Mouse (Mus musculus) CD4-positive helper T cell, adult 2 months (primary cell): ENCODE data around the gene Shkbp1.
A peak's percentile ranks its signal among the peaks of the same experiment; 100 is the strongest.

Experiments used
- DNase-seq: peaks from one replicate; pipeline ENCODE4 v3.0.0-alpha.2; 2012; ENCODE audit warnings: low read depth, missing footprints, low spot score

The Shkbp1 gene

GRCm38 (mm10) chr7:27310996-27311535 lies 44.8 kb downstream of the Shkbp1 start:
- no peak for DNase-seq

GRCm38 (mm10) chr7:27310306-27310705 lies 45.5 kb downstream of the Shkbp1 start:
- no peak for DNase-seq

- no peak for DNase-seq
Measured at GRCm38 (mm10) chr7:27309832-27310231, 46.0 kb downstream of the Shkbp1 start.

GRCm38 (mm10) chr7:27308821-27309549 lies 46.8 kb downstream of the Shkbp1 start:
- DNase-seq = no peak

- DNase-seq = no peak
Measured at GRCm38 (mm10) chr7:27307551-27307950, 48.3 kb downstream of the Shkbp1 start.

- DNase-seq = no peak
Measured at GRCm38 (mm10) chr7:27306161-27307160, 49.4 kb downstream of the Shkbp1 start.

- no peak for DNase-seq
Measured at GRCm38 (mm10) chr7:27305091-27305730, 50.6 kb downstream of the Shkbp1 start.

- peak; percentile 58 for DNase-seq
Measured at GRCm38 (mm10) chr7:27302172-27302571, 53.6 kb downstream of the Shkbp1 start.

- no peak for DNase-seq
Measured at GRCm38 (mm10) chr7:27300801-27301200, 55.0 kb downstream of the Shkbp1 start.

- DNase-seq = no peak
Measured at GRCm38 (mm10) chr7:27300351-27300750, 55.5 kb downstream of the Shkbp1 start.

GRCm38 (mm10) chr7:27298816-27299215 lies 57.0 kb downstream of the Shkbp1 start:
- DNase-seq = no peak

GRCm38 (mm10) chr7:27298033-27298610 lies 57.7 kb downstream of the Shkbp1 start:
- DNase-seq = no peak

GRCm38 (mm10) chr7:27296518-27296917 lies 59.3 kb downstream of the Shkbp1 start:
- DNase-seq = no peak

- DNase-seq = no peak
Measured at GRCm38 (mm10) chr7:27295956-27296355, 59.9 kb downstream of the Shkbp1 start.
